Mouse (Mus musculus): ENCODE data around the gene Lrrc32. TPM values are rescaled to one million over a fixed set of nuclear protein-coding genes. Genes with fewer than 3 reads are reported as not detected.

Lrrc32 gene
- polyA plus RNA-seq, 1 experiment from 2014 or later = 3.0 TPM

DNA sequence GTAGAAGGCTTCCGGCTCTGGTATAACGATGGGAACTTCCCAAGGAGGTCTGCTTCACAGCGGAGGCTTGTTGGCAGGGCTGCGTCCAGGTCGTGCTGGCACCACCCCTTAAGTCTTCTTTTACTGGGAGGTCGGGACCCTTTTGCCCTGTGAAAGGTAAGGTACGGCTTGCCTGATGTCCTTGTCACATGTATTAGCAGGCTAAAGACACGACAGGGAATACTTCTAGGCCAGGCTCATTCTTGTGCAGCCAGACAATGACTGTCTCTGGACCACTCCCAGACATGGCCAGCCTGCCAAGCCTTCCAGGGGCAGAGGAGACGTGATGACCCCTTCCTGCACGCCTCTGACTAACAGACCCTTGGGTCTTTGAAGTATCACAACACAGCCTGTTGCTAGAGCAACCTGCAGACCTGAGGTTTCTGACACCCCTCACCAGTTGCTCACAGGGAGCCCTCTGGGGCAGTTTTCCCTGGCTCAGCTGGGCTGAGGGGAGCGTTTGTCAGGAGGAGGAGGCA is 54.8 kb downstream of the Lrrc32 start:
- no peak for DNase-seq (ENCODE audit: low spot score)

- DNase-seq (ENCODE audit: low spot score) = no peak
These were observed 55.5 kb downstream of the Lrrc32 start for GRCm38 (mm10) chr7:98544556-98544955.

DNA sequence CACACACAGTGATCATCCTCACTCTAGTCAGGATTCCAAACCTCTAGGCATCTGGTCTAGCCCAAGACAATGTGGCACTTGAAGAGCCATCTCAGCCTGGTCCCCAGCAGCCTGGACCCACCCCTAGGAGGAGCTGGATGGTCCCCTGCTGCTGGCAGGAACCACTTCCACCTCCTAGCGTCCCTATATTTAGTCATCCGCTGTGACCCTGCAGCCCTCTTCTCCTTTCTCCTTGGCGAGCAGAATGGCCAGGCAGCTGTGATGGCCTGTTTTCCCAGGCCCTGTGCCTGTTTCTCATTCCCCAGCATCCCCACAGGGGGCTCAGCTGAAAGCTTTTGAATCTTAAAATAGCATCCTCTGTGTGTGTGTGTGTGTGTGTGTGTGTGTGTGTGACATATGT is 59.8 kb downstream of the Lrrc32 start:
- DNase-seq (ENCODE audit: low spot score) = no peak

DNA sequence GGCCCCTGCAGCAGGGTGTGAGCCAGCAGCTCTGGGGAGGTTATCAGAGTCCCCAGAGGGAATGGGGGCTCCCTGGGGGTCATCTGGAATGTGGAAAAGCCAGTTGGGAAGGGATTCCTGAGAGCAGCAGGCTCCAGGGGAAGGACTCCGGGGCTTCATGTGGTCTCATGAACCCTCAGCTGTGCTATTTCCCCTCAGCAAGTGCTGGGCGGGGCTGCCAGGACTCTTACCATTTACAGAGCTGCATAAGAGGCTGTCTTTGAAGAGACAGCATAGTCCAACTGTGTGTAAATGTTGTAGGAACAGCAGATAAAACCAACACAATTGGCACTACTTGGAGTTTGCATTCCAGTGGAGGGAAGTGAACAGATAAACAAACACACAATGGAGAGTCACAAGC is 61.5 kb downstream of the Lrrc32 start:
- no peak for DNase-seq (ENCODE audit: low spot score)

DNA sequence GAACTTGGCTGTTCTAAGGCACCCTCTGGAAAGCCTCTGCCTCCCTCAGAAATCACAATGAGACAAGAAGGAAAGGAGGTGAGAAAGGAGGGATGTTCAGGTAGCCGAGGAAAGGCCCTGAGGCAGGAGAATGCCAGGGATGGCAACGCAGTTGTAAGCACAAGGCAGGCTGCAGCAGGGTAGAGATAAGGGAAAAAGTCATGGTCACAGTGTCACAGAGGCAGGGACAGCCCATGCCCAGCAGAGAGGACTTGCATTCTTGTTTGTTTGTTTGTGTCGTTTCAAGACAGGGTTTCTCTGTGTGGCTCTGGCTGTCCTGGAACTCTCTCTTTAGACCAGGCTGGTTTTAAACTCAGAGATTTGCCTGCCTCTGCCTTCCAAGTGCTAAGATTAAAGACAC is 62.0 kb downstream of the Lrrc32 start:
- no peak for DNase-seq (ENCODE audit: low spot score)

Other genes with a start within 250 kb of the Lrrc32 start
- gene Acer3, start 168.1 kb upstream of the Lrrc32 start, polyA plus RNA-seq (2015; fragmentation: Nextera tagmentation; extraction: Ambion mirVana) = 19.5 and 20.0 TPM in 2 replicates
- gene Tsku, start 128.0 kb upstream of the Lrrc32 start, polyA plus RNA-seq (2015; fragmentation: Nextera tagmentation; extraction: Ambion mirVana) = 3.3 and 4.1 TPM in 2 replicates
- not detected in 2 replicates for gene Gucy2d, start 48.9 kb upstream of the Lrrc32 start, polyA plus RNA-seq (2015; fragmentation: Nextera tagmentation; extraction: Ambion mirVana)
- 12.6 and 14.9 TPM in 2 replicates for gene Emsy, start 167.5 kb downstream of the Lrrc32 start, polyA plus RNA-seq (2015; fragmentation: Nextera tagmentation; extraction: Ambion mirVana)
- 42.1 and 47.1 TPM in 2 replicates for gene Thap12, start 213.8 kb downstream of the Lrrc32 start, polyA plus RNA-seq (2015; fragmentation: Nextera tagmentation; extraction: Ambion mirVana)